Mouse (Mus musculus) thymus, postnatal 0 days (tissue): ENCODE data around the gene Hspa1l. TPM values are rescaled to one million over a fixed set of nuclear protein-coding genes. Genes with fewer than 3 reads are reported as not detected.
"Not testable (repeated sequence)": the region's sequence is repeated elsewhere in the genome, so short reads cannot be mapped to it uniquely, and the experiment has no call there.

Experiments
- DNase-seq: peaks from one replicate; pipeline ENCODE4 v3.0.0-alpha.2; 2015; ENCODE audit warnings: low spot score
- polyA plus RNA-seq: library from polyadenylated mRNA; unstranded; fragments of >200 nt; fragmentation: Nextera tagmentation; extraction: Ambion mirVana; gene quantifications from 2 replicates; pipeline ENCODE4 v1.2.1, GENCODE M21; 2015

Hspa1l gene
- polyA plus RNA-seq, 1 experiment from 2014 or later, result 0.27 TPM

GRCm38 (mm10) chr17:34971694-34972068 is 822 bp upstream of the Hspa1l start:
- not testable (repeated sequence) for DNase-seq

DNA sequence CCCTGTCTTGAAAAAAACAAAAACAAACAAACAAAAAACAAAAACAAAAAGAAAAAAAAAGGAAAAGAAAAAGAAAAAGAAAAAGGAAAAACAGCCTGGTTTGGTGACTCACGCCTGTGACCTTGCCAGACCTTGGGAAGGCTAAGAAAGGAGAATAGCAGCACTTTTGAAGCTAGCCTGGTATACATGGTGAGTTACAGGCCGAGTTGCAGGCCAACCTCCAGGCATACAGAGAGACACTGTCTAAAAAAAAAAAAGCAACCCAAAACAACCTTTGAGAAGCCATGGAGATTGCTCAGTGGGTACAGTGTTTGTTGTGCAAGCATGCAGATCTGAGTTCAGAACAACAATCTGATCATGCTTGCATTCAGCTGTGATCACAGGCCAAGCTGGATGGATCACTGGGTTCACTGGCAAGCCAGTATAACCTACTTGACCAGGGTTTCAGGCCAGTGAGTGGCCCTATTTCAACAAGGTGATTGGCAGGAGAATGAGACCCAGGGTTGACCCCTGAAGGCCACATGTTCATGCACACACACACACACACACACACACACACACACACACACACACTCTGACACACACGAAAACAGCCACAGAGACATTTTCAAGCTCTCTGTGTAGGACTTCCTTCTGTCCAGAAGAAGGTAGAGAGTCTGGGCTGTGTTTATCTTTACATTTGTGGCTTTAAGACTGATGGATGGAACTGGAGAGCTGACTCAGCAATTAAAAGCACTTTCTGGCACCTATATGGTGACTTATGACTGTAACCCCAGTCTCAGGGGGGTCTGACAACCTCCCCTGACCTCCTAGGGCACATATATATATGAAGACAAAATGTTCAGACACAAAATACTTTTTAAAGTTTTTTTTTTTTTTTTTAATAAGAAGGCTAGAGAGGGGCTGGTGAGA is 3.3 kb downstream of the Hspa1l start:
- DNase-seq, result no peak

DNA sequence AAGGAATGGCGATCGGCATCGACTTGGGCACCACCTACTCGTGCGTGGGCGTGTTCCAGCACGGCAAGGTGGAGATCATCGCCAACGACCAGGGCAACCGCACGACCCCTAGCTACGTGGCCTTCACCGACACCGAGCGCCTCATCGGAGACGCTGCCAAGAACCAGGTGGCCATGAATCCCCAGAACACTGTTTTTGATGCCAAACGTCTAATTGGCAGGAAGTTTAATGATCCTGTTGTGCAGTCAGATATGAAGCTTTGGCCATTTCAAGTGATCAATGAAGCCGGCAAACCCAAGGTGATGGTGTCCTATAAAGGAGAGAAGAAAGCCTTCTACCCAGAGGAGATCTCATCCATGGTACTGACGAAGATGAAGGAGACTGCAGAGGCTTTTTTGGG is 4.5 kb downstream of the Hspa1l start:
- no peak for DNase-seq

DNA sequence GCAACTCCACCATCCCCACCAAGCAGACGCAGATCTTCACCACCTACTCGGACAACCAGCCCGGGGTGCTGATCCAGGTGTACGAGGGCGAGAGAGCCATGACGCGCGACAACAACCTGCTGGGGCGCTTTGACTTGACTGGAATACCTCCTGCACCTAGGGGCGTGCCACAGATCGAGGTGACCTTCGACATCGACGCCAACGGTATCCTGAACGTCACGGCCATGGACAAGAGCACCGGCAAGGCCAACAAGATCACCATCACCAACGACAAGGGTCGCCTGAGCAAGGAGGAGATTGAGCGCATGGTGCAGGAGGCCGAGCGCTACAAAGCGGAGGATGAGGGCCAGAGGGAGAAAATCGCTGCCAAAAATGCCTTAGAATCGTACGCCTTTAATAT is 5.7 kb downstream of the Hspa1l start:
- no peak for DNase-seq

DNA sequence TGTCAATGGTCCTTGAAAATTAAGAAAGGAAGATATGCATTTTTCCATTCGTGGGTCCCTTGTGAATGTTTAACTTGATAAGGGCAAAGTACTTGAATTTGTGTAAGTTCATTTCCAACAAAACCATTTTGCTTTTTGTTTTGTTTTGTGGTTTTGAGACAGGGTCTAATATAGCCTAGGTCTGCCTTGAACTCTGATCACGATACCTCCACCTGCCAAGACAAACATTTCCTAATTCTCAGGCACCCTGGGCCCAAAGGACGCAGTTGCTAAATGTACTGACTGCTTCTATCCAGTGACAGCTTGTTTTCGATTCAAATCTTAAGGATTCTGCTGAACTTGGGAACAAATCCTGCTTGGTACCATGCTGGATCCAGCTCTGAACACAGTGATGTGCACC is 7.1 kb downstream of the Hspa1l start:
- DNase-seq, result no peak

- DNase-seq, result peak; percentile 73
Measured at GRCm38 (mm10) chr17:34980655-34981054, 8.2 kb downstream of the Hspa1l start.

- DNase-seq, result peak; percentile 94
Measured at GRCm38 (mm10) chr17:34981690-34982180, 9.2 kb downstream of the Hspa1l start, which contains the start of gene Lsm2. Gene Lsm2 (plus strand): TSS chr17:34981862.

DNA sequence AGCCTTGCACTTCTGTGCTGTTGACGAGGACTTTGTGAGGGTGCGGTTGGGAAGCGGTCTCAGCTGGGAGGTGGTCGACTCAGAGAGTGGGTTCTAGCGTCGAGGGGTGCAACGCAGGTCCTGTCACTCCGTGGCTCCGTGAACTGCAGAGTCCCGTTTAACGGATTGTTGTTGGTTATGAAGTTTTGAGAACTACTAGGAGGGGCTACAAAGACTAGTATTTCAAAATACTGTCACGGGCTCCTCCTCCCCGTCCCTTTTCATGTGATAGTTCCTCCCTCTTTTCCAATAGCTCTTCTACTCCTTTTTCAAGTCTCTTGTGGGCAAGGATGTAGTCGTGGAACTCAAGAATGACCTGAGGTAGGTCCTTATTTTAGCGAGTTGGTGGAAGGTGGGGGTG is 9.8 kb downstream of the Hspa1l start:
- no peak for DNase-seq

- DNase-seq, result peak; percentile 57
Measured at GRCm38 (mm10) chr17:34984218-34984617, 11.7 kb downstream of the Hspa1l start.

DNA sequence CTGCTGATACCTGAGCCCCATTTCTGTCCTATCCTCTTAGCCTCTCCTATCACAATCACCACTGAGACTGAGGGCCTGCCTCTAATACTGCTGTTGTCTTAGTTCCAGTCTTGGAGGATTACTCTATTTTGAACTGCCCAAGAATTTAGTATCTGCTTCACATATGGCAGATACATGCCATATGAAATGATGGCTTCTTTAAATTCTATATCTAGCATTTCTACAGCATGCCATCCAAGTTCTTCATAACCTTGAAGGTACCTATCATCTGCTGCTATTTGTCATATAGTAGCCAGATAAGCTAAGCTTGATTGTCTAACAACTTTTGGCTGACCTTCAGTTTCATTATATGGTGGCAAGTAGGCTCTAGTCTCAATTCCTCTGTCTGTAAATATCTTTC is 22.2 kb downstream of the Hspa1l start:
- no peak for DNase-seq

DNA sequence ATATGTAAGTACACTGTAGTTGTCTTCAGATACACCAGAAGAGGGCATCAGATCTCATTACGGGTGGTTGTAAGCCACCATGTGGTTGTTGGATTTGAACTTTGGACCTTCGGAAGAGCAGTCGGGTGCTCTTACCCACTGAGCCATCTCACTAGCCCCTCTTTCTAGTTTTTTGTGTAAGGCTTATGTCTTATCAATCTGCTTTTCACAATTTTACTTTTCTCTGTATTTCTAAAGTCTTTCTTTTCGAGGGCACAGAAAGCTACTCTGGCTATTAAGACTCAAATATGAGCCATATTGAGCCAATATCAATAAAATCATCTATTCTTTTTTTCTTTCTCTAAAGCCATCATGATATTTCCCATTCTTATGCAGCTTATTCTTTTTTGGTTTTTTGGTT is 22.7 kb downstream of the Hspa1l start:
- DNase-seq, result not testable (repeated sequence)

- DNase-seq, result not testable (repeated sequence)
Measured at GRCm38 (mm10) chr17:34995927-34996326, 23.4 kb downstream of the Hspa1l start.

- DNase-seq, result no peak
Measured at GRCm38 (mm10) chr17:34996411-34997141, 24.1 kb downstream of the Hspa1l start.

- DNase-seq, result no peak
Measured at GRCm38 (mm10) chr17:34997142-34997483, 24.6 kb downstream of the Hspa1l start.

DNA sequence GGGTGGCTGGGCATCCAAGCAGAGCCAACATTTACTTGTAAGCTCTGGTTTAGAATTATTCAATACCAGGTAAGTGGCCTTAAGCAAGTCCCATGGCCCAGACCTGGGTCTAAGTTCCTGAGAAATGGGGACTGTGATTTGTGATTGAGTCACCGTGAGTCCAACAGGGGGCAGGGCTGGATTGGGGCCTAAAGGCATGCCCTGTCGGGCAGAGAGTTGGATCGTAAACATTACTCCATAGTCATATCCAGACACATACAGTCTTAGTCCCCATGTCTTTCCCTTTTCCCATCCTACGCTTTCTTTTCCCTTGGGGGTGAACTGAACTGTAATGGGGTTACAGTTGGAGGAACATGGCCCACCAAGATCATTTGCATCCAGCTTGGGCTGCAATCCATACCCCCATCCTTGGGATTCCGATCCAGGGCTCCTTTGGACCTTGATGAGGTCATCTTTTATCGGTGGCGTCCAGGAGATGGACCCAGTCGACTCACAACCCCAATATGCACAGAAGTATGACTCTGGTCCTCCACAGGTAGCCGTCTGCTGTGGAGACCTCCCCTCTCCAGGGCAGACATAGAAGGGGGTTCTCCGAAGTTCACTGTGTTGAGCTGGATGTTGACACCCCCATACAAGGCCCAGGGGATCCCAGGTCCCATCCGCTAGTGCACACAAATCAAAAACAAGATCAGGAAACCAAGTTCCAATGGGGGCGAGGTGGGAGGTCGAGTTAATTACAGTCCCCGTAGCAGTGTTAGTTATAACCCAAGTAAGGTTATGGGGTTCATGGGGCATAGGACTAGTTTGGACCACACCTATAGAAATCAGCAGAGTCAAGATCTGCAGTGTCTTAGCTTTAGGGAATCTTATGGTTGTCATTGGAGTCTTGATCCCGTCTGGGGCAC is 26.3 kb downstream of the Hspa1l start:
- DNase-seq, result no peak

DNA sequence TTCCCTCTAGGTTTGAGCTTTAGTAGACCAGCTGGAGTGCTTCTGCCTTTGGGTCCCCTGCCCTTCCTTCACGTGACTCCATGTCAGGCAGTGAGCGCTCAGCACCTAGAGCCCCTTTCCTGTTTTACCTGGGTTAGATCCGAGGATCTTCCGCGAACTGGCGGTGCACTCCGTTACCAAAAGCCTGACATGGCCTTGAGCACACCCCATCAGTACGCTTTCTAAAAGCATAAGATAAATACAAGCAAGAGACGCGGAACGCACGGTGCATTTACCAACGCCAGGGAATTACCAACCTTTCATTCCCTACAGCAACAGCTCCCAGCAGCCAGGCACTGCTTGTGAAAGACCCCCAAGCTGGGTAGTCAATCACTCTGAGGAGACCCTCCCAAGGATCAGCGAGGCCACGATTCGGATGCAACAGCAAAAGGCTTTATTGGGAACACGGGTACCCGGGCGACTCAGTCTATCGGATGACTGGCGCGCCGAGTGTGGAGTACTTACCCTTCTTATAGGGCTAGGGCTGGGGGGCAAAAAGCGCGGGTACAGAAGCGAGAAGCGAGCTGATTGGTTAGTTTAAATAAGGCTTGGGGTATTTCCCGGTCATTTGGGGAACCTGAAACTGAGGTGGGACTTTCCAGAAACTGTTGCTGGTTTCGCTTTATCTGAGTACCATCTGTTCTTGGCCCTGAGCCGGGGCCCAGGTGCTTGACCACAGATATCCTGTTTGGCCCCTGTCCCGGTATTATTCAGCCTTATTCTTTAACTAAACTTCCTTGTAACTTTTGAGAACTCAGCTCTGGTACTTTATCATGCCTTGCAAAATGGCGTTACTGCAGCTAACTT is 27.6 kb downstream of the Hspa1l start:
- DNase-seq, result peak; percentile 44

DNA sequence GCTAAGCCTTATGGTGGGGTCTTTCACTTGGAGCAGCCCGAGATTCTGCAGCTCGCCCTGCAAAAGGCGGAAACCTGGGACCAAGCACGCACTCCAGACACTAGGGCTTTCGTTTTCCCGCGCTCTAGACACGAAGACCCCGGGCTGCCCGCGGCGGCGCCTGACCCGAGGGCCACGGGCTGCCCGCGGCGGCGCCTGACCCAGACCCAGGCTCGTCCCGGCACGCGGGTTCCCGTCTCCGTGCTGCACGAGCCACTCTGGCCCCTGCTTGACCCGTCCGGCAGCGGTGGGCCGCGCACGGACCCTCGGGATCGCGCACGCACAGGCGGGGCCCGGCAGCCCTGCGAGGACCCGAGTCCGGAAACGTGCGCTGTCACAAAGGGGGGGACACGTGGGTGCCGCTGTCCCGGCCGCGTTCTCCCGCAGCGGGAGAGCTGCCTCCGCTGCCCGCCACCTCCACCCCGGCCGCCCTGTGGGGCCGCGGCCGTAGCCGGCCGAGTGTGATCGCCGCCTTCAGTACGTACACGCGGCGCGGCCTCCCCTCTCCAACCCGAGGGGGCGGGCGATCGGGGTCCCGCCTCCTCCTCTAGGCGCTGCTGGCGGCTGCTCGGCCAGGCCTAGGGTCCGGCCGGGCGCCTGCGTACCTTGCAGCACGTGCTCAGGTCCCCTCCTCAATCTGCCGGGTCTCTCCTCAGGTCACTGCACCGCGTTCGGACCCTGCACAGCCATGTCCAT is 28.4 kb downstream of the Hspa1l start, which contains the start of gene Vars:
TSS of gene Vars (plus strand) at position 271 of the 735 bp plus-strand sequence.
- DNase-seq, result peak; percentile 84

DNA sequence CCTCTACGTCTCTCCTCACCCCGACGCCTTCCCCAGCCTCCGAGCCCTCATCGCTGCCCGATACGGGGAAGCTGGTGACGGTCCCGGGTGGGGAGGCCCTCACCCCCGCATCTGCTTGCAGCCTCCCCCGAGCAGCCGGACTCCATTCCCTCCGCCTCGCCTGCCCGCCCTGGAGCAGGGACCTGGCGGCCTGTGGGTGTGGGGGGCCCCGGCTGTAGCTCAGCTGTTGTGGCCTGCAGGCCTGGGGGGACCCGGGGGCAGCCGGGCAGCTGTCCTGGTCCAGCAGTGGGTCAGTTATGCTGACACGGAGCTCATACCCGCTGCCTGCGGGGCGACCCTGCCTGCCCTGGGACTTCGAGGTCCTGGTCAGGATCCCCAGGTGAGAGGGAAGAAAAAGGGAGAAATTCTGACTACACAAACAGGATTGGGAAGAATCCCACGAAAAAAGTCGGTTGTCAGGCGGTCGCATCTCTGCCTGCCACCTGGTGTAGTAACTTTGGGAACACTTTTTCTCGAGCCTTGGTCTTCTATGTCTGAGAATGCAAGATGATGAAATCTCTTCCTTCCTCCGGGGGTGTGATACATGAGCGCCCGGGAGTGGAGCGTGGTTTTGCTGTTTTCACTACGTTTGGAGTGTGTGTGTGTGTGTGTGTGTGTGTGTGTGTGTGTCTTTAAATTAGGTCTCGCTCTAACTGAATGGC is 29.1 kb downstream of the Hspa1l start:
- DNase-seq, result peak; percentile 41
